Mouse (Mus musculus): ENCODE measurements at regions not wholly inside any gene's neighbourhood (a gene's known extent, or its start where the extent isn't known, plus 50 kb on each side); places are given as distances from the start of the nearest gene placed in this dataset.

- H3K79me2 ChIP-seq (ENCODE audit: control insufficient read depth, insufficient read depth, low read length, poor library complexity): no peaks in the 10 kb centered on the region
- no peaks in the 10 kb centered on the region for H3K27me3 ChIP-seq (ENCODE audit: control insufficient read depth in 1 of 2, insufficient read depth in 2 of 2, low read length in 2 of 2)
- H3K4me3 ChIP-seq (ENCODE audit: control insufficient read depth in 1 of 2, insufficient read depth in 1 of 2, low read depth in 2 of 2, low read length in 2 of 2): no peak overlapping the region
- no peak overlapping the region for H3K9ac ChIP-seq (ENCODE audit: control insufficient read depth, low read depth, low read length, poor library complexity, severe bottlenecking)
- H3K27ac ChIP-seq (ENCODE audit: control insufficient read depth, low read depth, low read length): no peak overlapping the region
- H3K9me3 ChIP-seq (replicated peaks; ENCODE audit: insufficient read depth, low read length): no peaks in the 10 kb centered on the region
- H3K4me1 ChIP-seq (ENCODE audit: control insufficient read depth in 1 of 2, insufficient read depth in 2 of 2, low read length in 2 of 2): no peaks in the 10 kb centered on the region
- TF ChIP-seq JUND (IDR thresholded peaks at IDR 0.05; ENCODE audit: low read depth, low read length): no peak
- TF ChIP-seq GABPA (IDR thresholded peaks at IDR 0.05; ENCODE audit: low read depth, low read length): no peak
- no peak for TF ChIP-seq SMC3 (IDR thresholded peaks at IDR 0.05; ENCODE audit: low read depth, low read length)
- no peak for TF ChIP-seq NELFE (IDR thresholded peaks at IDR 0.05; ENCODE audit: low read depth, low read length)
- TF ChIP-seq E2F4 (IDR thresholded peaks at IDR 0.05; ENCODE audit: borderline replicate concordance, low read depth, low read length): no peak
- no peak for TF ChIP-seq ZKSCAN1 (IDR thresholded peaks at IDR 0.05; ENCODE audit: low read depth, low read length)
- no peaks in the 10 kb centered on the region for H3K36me3 ChIP-seq (ENCODE audit: control insufficient read depth in 1 of 2, insufficient read depth in 2 of 2, low read length in 2 of 2)
- no peak for DNase-seq (ENCODE audit: low read depth, low spot score)
Measured at GRCm38 (mm10) chr12:106568541-106569085, 558.6 kb downstream of the Vrk1 start.

GRCm38 (mm10) chr12:106572956-106573355 is 562.9 kb downstream of the Vrk1 start:
- no peak for DNase-seq (ENCODE audit: low read depth, low spot score)
- Histone ChIP-seq H3K4me3 (ENCODE audit: control insufficient read depth in 1 of 2, insufficient read depth in 1 of 2, low read depth in 2 of 2, low read length in 2 of 2) (no peak overlapping the region), H3K9ac (ENCODE audit: control insufficient read depth, low read depth, low read length, poor library complexity, severe bottlenecking) (no peak overlapping the region), H3K27ac (ENCODE audit: control insufficient read depth, low read depth, low read length) (no peak overlapping the region), H3K27me3 (ENCODE audit: control insufficient read depth in 1 of 2, insufficient read depth in 2 of 2, low read length in 2 of 2) (no peaks in the 10 kb centered on the region), H3K9me3 (replicated peaks; ENCODE audit: insufficient read depth, low read length) (no peaks in the 10 kb centered on the region), H3K36me3 (ENCODE audit: control insufficient read depth in 1 of 2, insufficient read depth in 2 of 2, low read length in 2 of 2) (no peaks in the 10 kb centered on the region), H3K4me1 (ENCODE audit: control insufficient read depth in 1 of 2, insufficient read depth in 2 of 2, low read length in 2 of 2) (no peaks in the 10 kb centered on the region), H3K79me2 (ENCODE audit: control insufficient read depth, insufficient read depth, low read length, poor library complexity) (no peaks in the 10 kb centered on the region)
- no peak for TF ChIP-seq POLR2AphosphoS2 (IDR thresholded peaks at IDR 0.05; ENCODE audit: low read length)
- no peak for TF ChIP-seq JUND (IDR thresholded peaks at IDR 0.05; ENCODE audit: low read depth, low read length)
- no peak for TF ChIP-seq ZKSCAN1 (IDR thresholded peaks at IDR 0.05; ENCODE audit: low read depth, low read length)
- TF ChIP-seq EP300 (IDR thresholded peaks at IDR 0.05; ENCODE audit: low read depth in 1 of 2, low read length in 2 of 2): no peak
- no peak for TF ChIP-seq SMC3 (IDR thresholded peaks at IDR 0.05; ENCODE audit: low read depth, low read length)
- TF ChIP-seq CTCF (IDR thresholded peaks at IDR 0.05 in 2 of 3, conservative IDR thresholded peaks at IDR 0.05 in 1 of 3; ENCODE audit: control insufficient read depth in 1 of 3, insufficient read depth in 1 of 3, low read depth in 2 of 3, low read length in 3 of 3, poor library complexity in 1 of 3, severe bottlenecking in 1 of 3): no peak
- TF ChIP-seq NRF1 (IDR thresholded peaks at IDR 0.05; ENCODE audit: insufficient read depth, low read depth, low read length, poor library complexity, severe bottlenecking): no peak
- no peak for TF ChIP-seq TAL1 (IDR thresholded peaks at IDR 0.05; ENCODE audit: low read length)

GRCm38 (mm10) chr12:106582760-106583159 is 572.7 kb downstream of the Vrk1 start:
- TF ChIP-seq NELFE (IDR thresholded peaks at IDR 0.05; ENCODE audit: low read depth, low read length) (no peak), GATA1 (IDR thresholded peaks at IDR 0.05; ENCODE audit: low read depth, low read length) (no peak), BHLHE40 (IDR thresholded peaks at IDR 0.05; ENCODE audit: borderline replicate concordance, low read depth, low read length) (no peak), SIN3A (IDR thresholded peaks at IDR 0.05; ENCODE audit: low read length) (no peak), TBP (IDR thresholded peaks at IDR 0.05; ENCODE audit: low read depth, low read length) (no peak), SMC3 (IDR thresholded peaks at IDR 0.05; ENCODE audit: low read depth, low read length) (no peak), MXI1 (IDR thresholded peaks at IDR 0.05; ENCODE audit: low read depth, low read length) (no peak), POLR2AphosphoS2 (IDR thresholded peaks at IDR 0.05; ENCODE audit: low read length) (no peak), KAT2A (conservative IDR thresholded peaks at IDR 0.05; ENCODE audit: low read depth, low read length) (no peak), POLR2AphosphoS5 (IDR thresholded peaks at IDR 0.05; ENCODE audit: borderline replicate concordance, low read depth, low read length) (no peak), MAFK (IDR thresholded peaks at IDR 0.05; ENCODE audit: borderline replicate concordance, low read depth, low read length) (no peak), RAD21 (IDR thresholded peaks at IDR 0.05; ENCODE audit: low read depth, low read length) (no peak), EP300 (IDR thresholded peaks at IDR 0.05; ENCODE audit: low read depth in 1 of 2, low read length in 2 of 2) (no peak), ZKSCAN1 (IDR thresholded peaks at IDR 0.05; ENCODE audit: low read depth, low read length) (no peak), TAL1 (IDR thresholded peaks at IDR 0.05; ENCODE audit: low read length) (no peak)
- no peaks in the 10 kb centered on the region; the same call in 1 of the 2 replicates for H3K9me3 ChIP-seq (replicated peaks; ENCODE audit: insufficient read depth, low read length)

More at GRCm38 (mm10) chr12:106582760-106583159, 572.7 kb downstream of the Vrk1 start:
- no peak overlapping the region for H3K9ac ChIP-seq (ENCODE audit: control insufficient read depth, low read depth, low read length, poor library complexity, severe bottlenecking)
- H3K27me3 ChIP-seq (ENCODE audit: control insufficient read depth in 1 of 2, insufficient read depth in 2 of 2, low read length in 2 of 2): no peaks in the 10 kb centered on the region
- no peak overlapping the region for H3K27ac ChIP-seq (ENCODE audit: control insufficient read depth, low read depth, low read length)
- no peak overlapping the region for H3K4me3 ChIP-seq (ENCODE audit: control insufficient read depth in 1 of 2, insufficient read depth in 1 of 2, low read depth in 2 of 2, low read length in 2 of 2)
- no peak for DNase-seq (ENCODE audit: low read depth, low spot score)
- no peaks in the 10 kb centered on the region for H3K36me3 ChIP-seq (ENCODE audit: control insufficient read depth in 1 of 2, insufficient read depth in 2 of 2, low read length in 2 of 2)
- no peaks in the 10 kb centered on the region for H3K4me1 ChIP-seq (ENCODE audit: control insufficient read depth in 1 of 2, insufficient read depth in 2 of 2, low read length in 2 of 2)
- H3K79me2 ChIP-seq (ENCODE audit: control insufficient read depth, insufficient read depth, low read length, poor library complexity): no peaks in the 10 kb centered on the region
